Comparison of ENCODE assay signal across 10 mouse cellular contexts in the genomic region with DNA sequence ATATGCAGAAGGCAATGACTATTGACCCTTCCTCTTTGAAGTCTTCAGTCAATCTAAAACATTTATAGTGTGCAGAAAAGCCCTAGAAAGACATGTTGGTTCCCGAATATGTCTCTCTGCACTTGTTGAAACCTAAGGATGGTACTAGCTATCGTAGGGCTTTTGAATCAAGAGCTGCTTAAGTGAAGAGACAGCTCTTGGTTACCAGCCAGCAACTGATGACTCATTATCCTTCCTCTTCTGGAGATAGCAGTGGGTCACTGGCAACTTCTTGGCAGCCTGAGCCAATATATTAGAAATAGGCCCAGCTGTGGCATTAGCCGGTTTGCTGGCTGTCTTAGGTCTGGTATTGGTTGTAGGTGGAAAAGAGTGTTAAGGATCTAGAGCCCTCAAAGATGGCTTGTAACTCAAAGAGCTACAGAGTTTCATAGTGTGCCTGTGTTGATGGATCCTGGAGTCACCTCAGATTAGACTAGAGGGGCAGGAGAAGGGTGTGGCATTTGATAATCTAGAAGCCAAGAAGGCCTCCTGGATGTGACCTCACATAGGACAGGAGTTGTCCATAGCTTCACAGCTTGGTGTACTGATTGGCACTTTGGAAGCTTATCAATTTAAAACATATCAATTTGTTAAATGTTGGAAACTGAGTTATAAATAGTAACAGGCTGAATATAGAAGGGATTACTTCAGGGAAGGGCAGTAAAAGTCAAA.
DNase-seq lines count a peak whose midpoint lies in the region; ATAC-seq and TF ChIP-seq lines count a peak whose summit lies in the region.
"Had no signal": no experiment of that assay in that cellular context is flagged by ENCODE, and none has a peak within 500 bp of the region (broad histone marks: within the 10 kb centered on the region; RNA-seq: fewer than 3 reads in every experiment).

No protein-coding gene starts in this region.

- H3K27ac ChIP-seq in lung, postnatal 0 days (ENCODE audit: low read length) = no peak overlapping the region
- no peak overlapping the region for H3K27ac ChIP-seq in left cerebral cortex, adult 2 months

- no peaks in the 10 kb centered on the region for H3K4me1 ChIP-seq in lung, postnatal 0 days (ENCODE audit: insufficient read depth, low read depth, low read length)

- H3K27me3 ChIP-seq in lung, postnatal 0 days (replicated peaks; ENCODE audit: insufficient read depth, low read length) = no peaks in the 10 kb centered on the region

- H3K9ac ChIP-seq in lung, postnatal 0 days (replicated peaks; ENCODE audit: low read depth) = no peak overlapping the region

- peak; percentile 65 to 89 for DNase-seq in adrenal gland, adult (ENCODE audit: inconsistent age in 2 of 2, low spot score in 1 of 2)
- no peak for DNase-seq in adrenal gland, postnatal 4 days (ENCODE audit: low spot score in 2 of 2)
- peak; percentile 24 for DNase-seq in lung, postnatal 10 days
- DNase-seq in lung, postnatal 0 days (ENCODE audit: low spot score) = no peak
- DNase-seq in left cerebral cortex, adult 2 months (ENCODE audit: extremely low spot score in 1 of 2, low spot score in 2 of 2) = no peak
- DNase-seq: lung, adult 18-20 months had no signal

- TF ChIP-seq CTCF in lung, postnatal 0 days (IDR thresholded peaks at IDR 0.05) = no peak
- TF ChIP-seq CTCF in left cerebral cortex, adult 2 months (IDR thresholded peaks at IDR 0.05) = no peak

- no peak overlapping the region for H3K4me2 ChIP-seq in lung, postnatal 0 days (replicated peaks; ENCODE audit: low read depth, low read length)

- no peak for ATAC-seq in lung, postnatal 0 days
- peak; percentile 63 for ATAC-seq in granulocyte monocyte progenitor cell, adult 5-6 weeks (replicated peaks; ENCODE audit: poor library complexity, severe bottlenecking)
- ATAC-seq in megakaryocyte, adult 5-6 weeks (ENCODE audit: poor library complexity, severe bottlenecking) = peak; percentile 43
- ATAC-seq in frontal cortex, adult (ENCODE audit: low TSS enrichment) = no peak
- ATAC-seq: hindbrain, embryonic 16.5 days had no signal

- no peaks in the 10 kb centered on the region for H3K9me3 ChIP-seq in lung, postnatal 0 days (ENCODE audit: low read length)

- intact Hi-C loops in left cerebral cortex, adult 2 months (cut with DNase I) = no loop called here

- TF ChIP-seq EP300 in lung, postnatal 0 days (IDR thresholded peaks at IDR 0.05) = no peak

- WGBS in lung, postnatal 0 days = 64% methylated on average over 3 of the region's 3 CpGs

- no peaks in the 10 kb centered on the region for H3K36me3 ChIP-seq in lung, postnatal 0 days (ENCODE audit: insufficient read depth, low read length)

- H3K4me3 ChIP-seq in lung, postnatal 0 days (ENCODE audit: low read depth, low read length) = no peak overlapping the region
- H3K4me3 ChIP-seq in left cerebral cortex, adult 2 months = no peak overlapping the region

Comparison
In these comparisons a context has a peak if more than half of its experiments do, and no peak if none do; other contexts are left out.
1. DNase-seq: peak in adrenal gland, adult (2 of 2) and lung, postnatal 10 days (single experiment); none in adrenal gland, postnatal 4 days (0 of 2), lung, postnatal 0 days (single experiment) and left cerebral cortex, adult 2 months (0 of 2).
2. ATAC-seq: peak in granulocyte monocyte progenitor cell, adult 5-6 weeks (single experiment) and megakaryocyte, adult 5-6 weeks (single experiment); none in lung, postnatal 0 days (single experiment) and frontal cortex, adult (single experiment).